Mouse (Mus musculus): ENCODE measurements at regions not wholly inside any gene's neighbourhood (a gene's known extent, or its start where the extent isn't known, plus 50 kb on each side); places are given as distances from the start of the nearest gene placed in this dataset.

GRCm38 (mm10) chr13:28801210-28801954 is 152.1 kb downstream of the Sox4 start:
- no peak for TF ChIP-seq GATA1 (IDR thresholded peaks at IDR 0.05; ENCODE audit: low read length)
- TF ChIP-seq TAL1 (IDR thresholded peaks at IDR 0.05; ENCODE audit: low read length): no peak

All from erythroblast, embryonic 14.5 days (primary cell).